Mouse (Mus musculus) layer of hippocampus, postnatal 25 days (tissue): ENCODE results near the gene Tmem218. TPM values are rescaled to one million over a fixed set of nuclear protein-coding genes. Genes with fewer than 3 reads are reported as not detected.

Experiments used
- DNase-seq, 2 experiments: peaks; one replicate each; pipeline ENCODE4 v3.0.0; 2022; ENCODE audit warnings: mixed read lengths in 2 of 2, low spot score in 1 of 2; ENCODE audit errors: extremely low spot score in 1 of 2
- total RNA-seq, 2 experiments: library from RNA; stranded (reverse); gene quantifications; 2 replicates each; pipeline ENCODE4 v1.2.3; 2021

Gene Tmem218
- total RNA-seq, 2 experiments from 2014 or later, result 7.9 to 8.5 TPM

GRCm38 (mm10) chr9:37230486-37231195 lies 22.6 kb downstream of the Tmem218 start:
- DNase-seq, result no peak

- no peak for DNase-seq
These were observed 24.5 kb downstream of the Tmem218 start for GRCm38 (mm10) chr9:37232201-37233195.

GRCm38 (mm10) chr9:37235951-37236737 lies 28.1 kb downstream of the Tmem218 start:
- no peak for DNase-seq

- DNase-seq, result no peak
These were observed 34.7 kb downstream of the Tmem218 start for GRCm38 (mm10) chr9:37242764-37243163.

GRCm38 (mm10) chr9:37244600-37244999 lies 36.6 kb downstream of the Tmem218 start:
- DNase-seq, result no peak

- no peak for DNase-seq
These were observed 37.4 kb downstream of the Tmem218 start for GRCm38 (mm10) chr9:37245404-37245803.

GRCm38 (mm10) chr9:37245810-37246209 lies 37.8 kb downstream of the Tmem218 start:
- DNase-seq, result no peak

GRCm38 (mm10) chr9:37247429-37247828 lies 39.4 kb downstream of the Tmem218 start:
- no peak for DNase-seq

GRCm38 (mm10) chr9:37248381-37248906 lies 40.4 kb downstream of the Tmem218 start:
- no peak for DNase-seq

GRCm38 (mm10) chr9:37249976-37250375 lies 42.0 kb downstream of the Tmem218 start:
- DNase-seq, result no peak

GRCm38 (mm10) chr9:37250631-37251030 lies 42.6 kb downstream of the Tmem218 start:
- no peak for DNase-seq

GRCm38 (mm10) chr9:37254531-37255110 lies 46.6 kb downstream of the Tmem218 start:
- DNase-seq, result no peak

- peak; percentile 53 for DNase-seq
These were observed 47.3 kb downstream of the Tmem218 start, which contains the start of gene Slc37a2 for GRCm38 (mm10) chr9:37255149-37255888. Gene Slc37a2, minus strand, starts transcription at chr9:37255738.

- DNase-seq, result peak in 1 of 2 experiments; percentile 50
These were observed 47.8 kb downstream of the Tmem218 start for GRCm38 (mm10) chr9:37255889-37256225.

- DNase-seq, result no peak
These were observed 58.6 kb downstream of the Tmem218 start for GRCm38 (mm10) chr9:37266622-37267021.
